Mouse (Mus musculus): ENCODE data around the gene Kcnh1.

Kcnh1 gene

DNA sequence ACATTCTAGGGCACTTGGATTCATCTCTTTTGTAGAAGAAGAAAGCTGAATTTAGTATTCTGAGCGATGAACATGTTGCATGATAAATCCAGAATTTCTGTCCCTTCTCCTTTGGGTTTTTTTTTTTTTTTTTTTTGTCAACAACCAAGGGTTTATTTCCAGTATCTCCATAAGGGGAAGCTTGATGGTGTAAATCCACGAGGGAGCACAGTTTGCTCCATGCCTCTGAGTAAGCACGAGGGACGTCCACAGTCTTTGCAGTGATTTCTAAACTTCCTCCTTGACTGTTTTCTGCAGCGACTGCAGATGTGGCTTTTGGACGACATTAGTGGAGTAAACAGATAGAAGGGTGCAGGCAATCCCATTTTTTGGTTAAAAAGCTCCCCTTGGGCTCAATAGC is 140.6 kb downstream of the Kcnh1 start:
- no peak for DNase-seq

DNA sequence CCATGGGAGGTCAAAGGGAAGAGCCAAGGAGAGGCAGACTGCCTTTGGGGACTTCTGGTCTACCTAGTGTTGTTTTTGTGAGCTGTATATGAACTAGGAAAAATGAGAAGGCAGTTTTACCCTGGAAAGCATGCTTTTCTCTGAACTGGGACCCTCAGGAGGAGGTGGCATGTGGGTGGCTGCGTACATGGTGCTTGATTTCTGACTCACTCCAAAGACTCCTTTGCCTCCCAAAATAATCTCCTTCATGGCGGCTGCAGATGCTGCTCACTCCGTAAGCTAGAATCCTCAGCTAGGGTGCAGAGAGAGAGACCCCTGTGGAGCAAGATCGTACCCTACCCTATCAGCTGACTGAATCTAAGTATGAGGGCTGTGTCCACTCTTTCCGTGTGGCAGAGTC is 145.5 kb downstream of the Kcnh1 start:
- no peak for DNase-seq

DNA sequence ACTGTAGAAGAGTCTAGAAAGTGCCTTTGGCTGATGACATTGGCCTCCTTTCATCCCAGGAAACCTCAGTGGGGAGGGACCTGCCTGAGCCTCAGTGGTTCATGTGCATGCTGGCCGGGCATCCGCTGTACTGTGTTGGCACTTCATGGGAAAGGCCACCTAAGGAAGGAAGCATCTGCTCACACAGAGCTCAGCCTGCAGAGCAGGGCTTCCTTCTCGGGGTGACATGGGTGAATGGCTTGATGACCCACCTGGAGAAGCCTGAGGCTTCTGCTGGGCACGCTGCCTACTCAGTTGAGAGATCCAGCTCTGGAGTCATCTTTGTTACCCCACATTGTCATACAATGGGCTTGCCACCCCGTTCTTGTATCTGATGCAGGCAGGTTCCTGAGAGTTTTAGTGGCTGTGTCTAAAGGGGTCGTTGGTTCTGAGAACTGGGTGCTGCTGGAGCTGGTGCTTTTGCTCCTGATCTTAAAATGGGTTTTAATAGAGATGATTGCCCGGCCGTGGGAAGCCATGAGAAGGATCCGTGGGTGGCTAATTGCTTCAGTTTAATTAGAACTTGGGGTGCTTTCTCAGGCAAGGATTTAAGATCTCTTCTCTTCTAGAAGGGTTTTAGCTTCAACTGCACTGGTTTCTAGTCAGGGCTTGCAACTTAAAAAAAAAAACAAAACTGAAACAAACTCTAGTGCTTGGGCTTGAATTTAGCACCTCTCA is 148.9 kb downstream of the Kcnh1 start:
- no peak for DNase-seq

- no peak for DNase-seq
These were observed 151.2 kb downstream of the Kcnh1 start for GRCm38 (mm10) chr1:192341774-192342173.

DNA sequence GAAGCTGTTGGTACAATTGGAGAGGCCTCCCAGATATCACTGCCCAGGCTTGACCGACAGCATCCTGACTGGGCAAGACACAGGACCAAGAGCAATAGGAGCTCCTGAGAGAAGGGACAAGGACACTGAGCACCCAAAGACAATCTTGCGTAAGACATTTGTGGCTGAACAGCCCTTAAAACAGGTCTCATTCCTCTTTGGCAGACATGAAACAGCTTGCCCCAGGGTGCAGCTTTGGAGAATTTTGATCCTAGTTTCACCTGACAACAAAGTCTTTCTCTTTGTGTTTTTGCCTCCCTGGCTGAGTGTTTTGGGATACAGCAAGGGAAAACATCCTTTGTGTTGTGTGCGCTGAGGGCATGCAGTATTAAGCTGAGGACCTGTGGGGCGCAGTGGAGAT is 153.4 kb downstream of the Kcnh1 start:
- DNase-seq = no peak

DNA sequence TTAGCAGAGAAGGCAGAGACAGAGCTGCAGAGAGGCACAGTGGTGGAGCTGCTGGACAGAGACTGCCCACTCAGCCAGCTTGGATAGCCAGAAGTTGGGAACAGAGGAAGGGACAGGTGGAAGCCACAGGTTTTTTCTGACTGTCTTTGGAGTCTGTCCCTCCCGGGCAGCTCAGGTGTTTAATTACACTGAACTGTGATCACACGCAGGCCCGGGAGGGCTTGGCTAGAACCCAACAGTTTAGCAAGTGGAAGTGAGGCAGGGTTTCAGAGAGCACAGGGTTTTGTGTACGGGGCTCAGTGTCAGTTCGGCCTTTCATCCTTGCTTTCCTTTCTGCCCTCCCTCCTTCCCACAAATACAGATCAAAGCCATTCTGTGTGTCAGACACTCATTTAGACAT is 156.8 kb downstream of the Kcnh1 start:
- no peak for DNase-seq

DNA sequence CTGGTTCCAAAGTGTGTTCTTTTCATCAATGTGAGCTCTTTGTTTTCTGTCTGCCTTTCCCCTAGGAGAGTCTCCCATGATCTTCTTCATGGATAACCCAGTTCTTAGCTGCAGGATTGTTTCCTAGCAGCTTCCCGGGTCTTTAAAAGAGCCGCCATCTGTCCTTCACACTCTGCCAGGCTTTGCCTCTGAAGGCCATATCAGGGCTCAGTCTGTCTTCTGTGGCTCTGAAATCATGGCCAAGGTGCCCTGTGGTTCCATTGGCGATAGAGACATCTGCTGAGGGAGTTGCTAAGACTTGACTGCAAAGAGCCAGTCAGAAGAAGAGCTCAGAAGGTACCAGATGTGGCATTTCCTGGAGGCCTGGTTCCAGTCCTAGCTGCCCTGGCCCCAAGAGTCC is 165.7 kb downstream of the Kcnh1 start:
- no peak for DNase-seq

DNA sequence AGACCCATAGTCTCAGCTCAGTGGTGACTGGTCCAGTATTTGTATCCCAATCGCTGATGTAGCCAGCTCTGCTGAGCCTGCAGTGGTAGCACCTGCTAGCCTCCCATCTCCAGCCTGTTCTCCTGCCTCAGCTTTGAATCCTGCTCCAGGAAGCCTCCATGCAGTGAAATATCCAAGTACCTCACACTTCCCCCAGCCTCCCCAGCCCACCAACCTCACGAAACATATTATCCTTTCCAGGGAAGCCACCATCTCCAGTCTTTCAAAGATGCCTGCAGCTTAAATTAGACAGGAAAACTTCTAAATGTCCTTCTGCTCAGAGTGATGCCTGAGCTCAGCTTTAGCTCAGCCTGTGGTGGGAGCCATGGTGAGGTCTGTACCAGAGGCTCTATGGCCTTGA is 168.6 kb downstream of the Kcnh1 start:
- no peak for DNase-seq

DNA sequence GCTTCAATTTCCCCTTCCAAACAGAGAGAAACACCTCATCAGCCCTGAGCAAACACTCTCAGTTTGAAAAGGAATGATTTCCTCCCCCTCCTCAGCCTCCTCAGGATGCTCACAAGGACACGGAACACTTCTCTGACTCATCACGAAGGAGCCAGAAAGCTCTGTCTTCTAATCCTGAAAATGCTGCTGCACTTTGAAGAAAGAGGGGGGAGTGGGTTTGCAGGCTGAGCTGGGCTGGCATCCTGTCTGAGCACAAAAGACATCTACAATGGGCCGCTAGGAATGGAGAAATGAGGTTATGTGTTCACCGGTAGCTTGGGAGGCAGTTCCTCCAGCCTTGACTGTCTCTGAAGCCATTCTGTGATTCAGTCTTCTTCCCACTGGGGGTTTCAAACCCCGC is 177.8 kb downstream of the Kcnh1 start:
- DNase-seq = no peak

GRCm38 (mm10) chr1:192371943-192372614 is 181.5 kb downstream of the Kcnh1 start:
- no peak for DNase-seq

- no peak for DNase-seq
These were observed 188.0 kb downstream of the Kcnh1 start for GRCm38 (mm10) chr1:192378546-192379075.

DNA sequence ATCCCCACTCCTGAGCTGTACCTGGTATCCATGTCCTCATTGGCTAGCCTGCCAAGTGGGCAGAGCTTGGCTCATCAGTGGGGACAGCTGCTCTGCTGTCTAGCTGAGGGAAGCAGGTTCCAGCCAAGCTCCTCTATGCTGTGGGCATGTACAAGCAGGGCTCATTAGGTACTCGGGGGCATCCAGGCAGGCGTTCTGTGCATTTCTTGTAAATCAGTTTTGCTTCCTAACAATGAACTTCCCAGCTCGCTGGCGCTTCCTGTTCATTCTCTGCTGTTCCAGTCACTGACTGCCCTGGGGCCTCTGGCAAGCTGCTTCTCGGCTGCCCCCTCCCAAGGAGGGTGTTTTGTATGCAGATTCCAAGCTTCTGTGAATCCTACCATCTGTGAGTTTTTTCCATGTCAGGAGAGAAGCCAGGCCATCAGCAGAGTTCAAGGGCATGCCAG is 190.0 kb downstream of the Kcnh1 start:
- DNase-seq = no peak

DNA sequence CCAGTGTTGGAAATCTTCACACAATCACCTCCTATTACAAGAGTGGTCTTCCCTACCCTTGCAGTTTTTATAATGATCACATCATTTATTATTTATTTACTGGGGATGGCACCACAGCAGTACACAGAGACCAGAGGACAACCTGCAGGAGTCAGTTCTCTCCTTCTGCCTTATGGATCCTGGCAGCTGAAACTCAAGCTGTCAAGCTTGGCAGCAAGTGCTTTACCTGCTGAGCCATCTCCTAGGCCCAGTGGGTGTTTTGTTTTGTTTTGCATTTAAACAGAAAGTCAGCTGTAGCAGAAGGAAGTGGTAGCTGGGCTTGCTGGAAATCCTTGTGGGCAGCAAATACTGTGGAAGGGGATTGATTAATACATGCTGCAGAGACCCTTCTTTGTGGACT is 197.1 kb downstream of the Kcnh1 start:
- no peak for DNase-seq

- no peak for DNase-seq
These were observed 200.5 kb downstream of the Kcnh1 start for GRCm38 (mm10) chr1:192391041-192391440.

- DNase-seq = no peak
These were observed 201.7 kb downstream of the Kcnh1 start for GRCm38 (mm10) chr1:192392232-192392631.

DNA sequence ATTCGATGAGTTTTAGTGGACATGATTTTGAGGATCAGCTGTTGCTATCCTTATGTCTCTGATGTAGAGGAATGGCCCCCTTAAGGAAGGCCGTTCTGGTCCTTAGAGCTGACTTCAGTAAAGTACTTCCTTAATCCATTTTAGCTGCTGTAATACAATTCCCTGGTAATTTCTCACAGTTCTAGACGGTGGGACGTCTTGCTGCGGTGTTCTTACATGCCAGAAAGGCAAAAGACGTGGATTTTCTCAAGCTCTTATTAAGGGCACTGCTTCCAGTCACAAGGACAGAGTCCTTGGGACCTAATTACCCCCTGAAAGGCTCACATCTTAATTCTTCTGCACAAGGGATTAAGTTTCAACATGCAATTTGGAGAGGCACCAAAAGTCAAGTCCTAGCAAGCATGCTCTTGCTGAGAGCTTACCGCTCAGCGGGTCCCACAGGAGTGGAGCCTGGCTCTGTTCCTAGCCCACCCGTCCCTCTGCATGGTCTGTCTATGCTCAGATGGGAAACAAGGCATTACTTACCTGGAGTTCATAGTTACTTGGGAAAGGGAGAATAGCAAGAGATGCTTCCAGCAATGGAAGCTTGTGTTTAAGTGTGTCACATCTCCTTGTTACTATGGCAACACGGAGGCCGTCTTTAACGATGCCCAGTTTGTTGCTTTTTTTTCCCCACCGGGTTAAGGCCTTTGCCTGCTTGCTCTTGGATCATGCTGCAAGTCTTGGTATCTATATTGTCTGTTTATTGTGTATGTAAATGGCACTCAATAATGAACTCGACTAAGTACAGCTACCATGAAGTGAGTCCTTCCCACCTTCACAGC is 209.3 kb downstream of the Kcnh1 start:
- DNase-seq = no peak

DNA sequence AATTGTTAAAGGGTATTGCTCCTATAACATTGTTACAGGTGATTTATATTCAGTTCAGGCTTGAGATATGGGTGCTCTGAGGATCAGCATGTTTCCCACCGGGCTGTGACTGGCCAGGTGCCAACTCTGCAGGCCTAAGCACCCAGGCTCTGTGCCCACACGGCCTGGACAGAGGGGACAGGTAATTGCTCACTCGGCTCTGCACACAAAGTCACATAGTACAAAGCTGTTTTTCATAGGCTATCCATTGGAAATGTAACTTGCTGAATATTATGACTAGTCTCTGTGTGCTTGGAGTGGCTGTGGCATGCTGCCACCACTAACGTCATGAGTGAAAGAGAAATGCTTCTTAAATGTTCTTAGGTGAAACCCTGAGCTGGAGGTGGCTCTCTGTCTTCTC is 210.4 kb downstream of the Kcnh1 start:
- DNase-seq = no peak

- DNase-seq = no peak
These were observed 212.5 kb downstream of the Kcnh1 start for GRCm38 (mm10) chr1:192402911-192403704.

DNA sequence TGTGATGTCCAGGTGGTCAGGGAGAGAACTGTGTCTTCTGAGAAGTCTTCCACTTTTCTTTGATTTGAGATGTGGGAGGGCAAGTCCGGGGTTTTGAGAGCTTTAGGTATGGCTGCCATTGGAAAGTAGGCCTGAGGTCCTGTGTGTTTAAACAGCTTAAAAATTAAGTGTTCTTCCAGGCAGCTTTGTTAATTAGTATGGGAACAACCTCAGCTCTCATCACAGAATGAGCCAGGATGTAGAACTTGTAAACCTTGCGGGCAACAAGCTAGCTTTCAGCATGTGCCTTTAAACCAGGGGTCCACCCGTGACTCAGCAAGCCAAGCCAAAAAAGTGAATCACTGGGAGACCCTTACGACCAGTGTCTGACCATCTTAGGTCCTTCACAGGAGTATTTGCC is 214.6 kb downstream of the Kcnh1 start:
- DNase-seq = no peak

DNA sequence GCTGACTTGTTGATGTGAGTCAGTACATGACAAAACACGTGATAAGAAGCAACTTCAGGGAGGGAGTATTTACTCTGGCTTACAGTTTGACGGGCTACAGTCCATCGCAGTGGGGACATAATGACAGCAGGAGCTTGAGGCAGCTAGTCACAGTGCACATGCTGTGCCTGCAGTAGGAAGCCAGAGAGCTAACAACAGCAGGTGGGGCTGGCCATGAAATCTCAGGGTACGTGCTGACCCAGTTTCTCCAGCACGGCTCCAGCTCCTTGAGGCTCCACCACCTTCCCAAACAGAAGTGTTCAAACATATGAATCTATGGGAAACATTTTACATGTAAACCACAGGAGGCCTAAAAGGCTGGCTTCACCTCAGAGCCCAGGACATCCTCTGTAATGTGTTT is 216.0 kb downstream of the Kcnh1 start:
- DNase-seq = no peak

GRCm38 (mm10) chr1:192415813-192416212 is 225.2 kb downstream of the Kcnh1 start:
- DNase-seq = no peak

GRCm38 (mm10) chr1:192416241-192416821 is 225.8 kb downstream of the Kcnh1 start:
- DNase-seq = no peak

Data from lung, adult 18-20 months (tissue).